ENCODE assay signal across 8 mouse cellular contexts in the genomic region with DNA sequence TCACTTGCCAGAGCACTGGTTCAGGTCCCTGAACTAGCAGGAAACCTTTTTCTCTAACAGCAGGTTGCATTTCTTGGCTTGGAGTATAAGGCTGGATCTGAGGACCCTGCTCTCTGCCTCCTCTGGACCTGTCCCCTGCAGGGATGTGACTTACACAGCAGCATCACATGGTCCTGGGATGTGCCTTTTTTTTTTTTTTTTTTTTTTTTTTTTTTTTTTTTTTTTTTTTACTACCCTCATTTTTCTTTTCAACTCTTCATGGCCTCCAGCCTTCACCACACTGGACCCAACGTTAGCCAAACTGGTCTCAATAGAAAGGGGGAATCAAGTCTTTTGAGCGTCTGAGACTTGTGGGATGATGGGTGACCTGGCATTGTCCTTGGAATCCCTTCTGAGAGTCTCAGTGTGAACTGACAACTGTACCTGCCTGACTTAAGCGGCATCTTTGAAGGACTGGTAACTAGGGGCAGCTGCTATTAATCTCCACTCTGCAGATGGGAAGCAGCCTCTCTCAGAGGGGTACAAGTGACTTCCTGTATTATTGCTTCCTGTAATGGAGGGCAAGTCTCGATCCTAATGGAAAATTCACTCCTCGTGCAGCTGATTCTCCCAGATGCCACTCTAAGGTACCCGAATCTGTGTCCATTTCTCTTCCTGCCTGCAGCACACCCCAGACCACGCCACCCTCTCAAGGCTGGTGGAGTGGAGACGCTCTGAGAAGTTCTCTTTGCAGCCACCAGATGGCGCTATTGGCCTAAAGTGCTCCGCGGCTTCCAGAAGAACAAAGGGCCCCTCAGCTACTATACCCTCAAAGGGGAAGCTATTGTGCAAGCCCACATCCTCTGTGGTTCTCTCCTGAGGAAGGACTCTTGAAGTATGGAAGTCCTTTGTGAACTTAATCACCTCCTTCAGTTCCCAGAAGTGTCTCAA. TPM values are rescaled to one million over a fixed set of nuclear protein-coding genes. Genes with fewer than 3 reads are reported as not detected.
DNase-seq lines count a peak whose midpoint lies in the region; ATAC-seq and TF ChIP-seq lines count a peak whose summit lies in the region.

No protein-coding gene starts in this region.

- H3K4me1 ChIP-seq in hindbrain, embryonic 16.5 days (ENCODE audit: control insufficient read depth, insufficient read depth, low read depth, low read length), result peaks cover 9% of the 10 kb centered on the region
- peaks cover 32% of the 10 kb centered on the region for H3K4me1 ChIP-seq in megakaryocyte, embryonic 14.5 days

- ATAC-seq in hindbrain, embryonic 16.5 days, result peak; percentile 93

- H3K9ac ChIP-seq in hindbrain, embryonic 16.5 days (ENCODE audit: low read depth, low read length), result peak overlapping the region; percentile 52

- 14% methylated on average over 11 of the region's 11 CpGs for WGBS in hindbrain, embryonic 16.5 days

- peak overlapping the region; percentile 44 for H3K27ac ChIP-seq in hindbrain, embryonic 16.5 days (ENCODE audit: low read depth, low read length)
- H3K27ac ChIP-seq in left cerebral cortex, adult 2 months, result peak overlapping the region; percentile 87

- H3K36me3 ChIP-seq in hindbrain, embryonic 16.5 days (ENCODE audit: control insufficient read depth, insufficient read depth, low read length), result no peaks in the 10 kb centered on the region
- no peaks in the 10 kb centered on the region for H3K36me3 ChIP-seq in megakaryocyte, embryonic 14.5 days (replicated peaks; ENCODE audit: low read length)

- no peak overlapping the region for H3K4me3 ChIP-seq in hindbrain, embryonic 16.5 days (ENCODE audit: low read length)
- H3K4me3 ChIP-seq in left cerebral cortex, adult 2 months, result no peak overlapping the region
- H3K4me3 ChIP-seq in megakaryocyte, embryonic 14.5 days (replicated peaks), result peak overlapping the region; percentile 86

- peak overlapping the region; percentile 42 for H3K4me2 ChIP-seq in hindbrain, embryonic 16.5 days (ENCODE audit: low read length)

- H3K9me3 ChIP-seq in hindbrain, embryonic 16.5 days (ENCODE audit: control insufficient read depth, low read length), result no peaks in the 10 kb centered on the region
- 0 out of 2 replicates have a peak, but pooled peaks cover 2% of the 10 kb centered on the region for H3K9me3 ChIP-seq in megakaryocyte, embryonic 14.5 days

- intact Hi-C loops in left cerebral cortex, adult 2 months (cut with DNase I), result loop anchor here (1.0 to 5.0 kb wide), 5 partner anchors 23 to 112 kb away; a partner anchor contains a TSS

- DNase-seq in R1 (ENCODE audit: low read depth, low spot score), result peak; percentile 83
- peak; percentile 92 for DNase-seq in cerebellum, postnatal 10 days
- peak; percentile 73 to 84 for DNase-seq in frontal cortex, postnatal 36 days (ENCODE audit: low spot score in 2 of 2)
- DNase-seq in left cerebral cortex, adult 2 months (ENCODE audit: extremely low spot score in 1 of 2, low spot score in 2 of 2), result peak; percentile 78 to 85
- peak; percentile 77 for DNase-seq in right cerebral cortex, adult 18-20 months
- peak; percentile 60 for DNase-seq in urinary bladder, adult 2 months (ENCODE audit: low spot score)

- H3K27me3 ChIP-seq in hindbrain, embryonic 16.5 days (replicated peaks; ENCODE audit: control insufficient read depth, insufficient read depth, low read length), result no peaks in the 10 kb centered on the region
- H3K27me3 ChIP-seq in megakaryocyte, embryonic 14.5 days (replicated peaks), result peaks cover 95% of the 10 kb centered on the region

- TF ChIP-seq CTCF in left cerebral cortex, adult 2 months (IDR thresholded peaks at IDR 0.05), result peak; percentile 99

RNA-seq across cellular contexts. Expression of a gene that starts 7.1 kb away (rescaled TPM):
- 0.05 TPM in 1 of 2 replicates, not detected in the other for polyA plus RNA-seq in hindbrain, embryonic 16.5 days (2015; fragmentation: Nextera tagmentation; extraction: Ambion mirVana)
- total RNA-seq in left cerebral cortex, adult 2 months (2021), result under 1 TPM; 0.25 to 0.49 TPM
- polyA plus RNA-seq in megakaryocyte, embryonic 14.5 days (2012; ENCODE audit: insufficient read depth, low replicate concordance), result not detected in 2 replicates
- 0.44 and 0.52 TPM in 2 replicates for polyA plus RNA-seq in urinary bladder, adult 2 months (2012; rRNA removed)

RNA-seq across cellular contexts. Expression of a gene that starts 9.9 kb away (rescaled TPM):
- 1.1 and 1.4 TPM in 2 replicates for polyA plus RNA-seq in hindbrain, embryonic 16.5 days (2015; fragmentation: Nextera tagmentation; extraction: Ambion mirVana)
- total RNA-seq in left cerebral cortex, adult 2 months (2021), result not detected
- polyA plus RNA-seq in megakaryocyte, embryonic 14.5 days (2012; ENCODE audit: insufficient read depth, low replicate concordance), result not detected in 2 replicates
- not detected in 2 replicates for polyA plus RNA-seq in urinary bladder, adult 2 months (2012; rRNA removed)

RNA-seq across cellular contexts. Expression of a gene that starts 21.5 kb away (rescaled TPM):
- polyA plus RNA-seq in hindbrain, embryonic 16.5 days (2015; fragmentation: Nextera tagmentation; extraction: Ambion mirVana), result 0.14 and 0.38 TPM in 2 replicates
- total RNA-seq in left cerebral cortex, adult 2 months (2021), result 1 to 10 TPM in 1 of 2 experiments, under 1 TPM in 1; 0.95 to 1.3 TPM
- 0.54 TPM in 1 of 2 replicates, not detected in the other for polyA plus RNA-seq in megakaryocyte, embryonic 14.5 days (2012; ENCODE audit: insufficient read depth, low replicate concordance)
- polyA plus RNA-seq in urinary bladder, adult 2 months (2012; rRNA removed), result 0.06 and 0.07 TPM in 2 replicates

RNA-seq across cellular contexts. Expression of a gene that starts 35.6 kb away (rescaled TPM):
- polyA plus RNA-seq in hindbrain, embryonic 16.5 days (2015; fragmentation: Nextera tagmentation; extraction: Ambion mirVana), result 0.27 and 0.44 TPM in 2 replicates
- 10 to 100 TPM; 52.4 to 58.2 TPM for total RNA-seq in left cerebral cortex, adult 2 months (2021)
- polyA plus RNA-seq in megakaryocyte, embryonic 14.5 days (2012; ENCODE audit: insufficient read depth, low replicate concordance), result 6.2 and 8.4 TPM in 2 replicates
- 2.0 and 2.7 TPM in 2 replicates for polyA plus RNA-seq in urinary bladder, adult 2 months (2012; rRNA removed)

RNA-seq across cellular contexts. Expression of a gene that starts 39.8 kb away (rescaled TPM):
- polyA plus RNA-seq in hindbrain, embryonic 16.5 days (2015; fragmentation: Nextera tagmentation; extraction: Ambion mirVana), result 15.8 and 25.0 TPM in 2 replicates
- 10 to 100 TPM; 61.2 to 66.2 TPM for total RNA-seq in left cerebral cortex, adult 2 months (2021)
- 33.8 and 54.2 TPM in 2 replicates for polyA plus RNA-seq in megakaryocyte, embryonic 14.5 days (2012; ENCODE audit: insufficient read depth, low replicate concordance)
- 37.4 and 42.4 TPM in 2 replicates for polyA plus RNA-seq in urinary bladder, adult 2 months (2012; rRNA removed)
